Mouse (Mus musculus) layer of hippocampus, postnatal 14 days (tissue): Measurements from ENCODE around the gene Celf1. TPM values are rescaled to one million over a fixed set of nuclear protein-coding genes. Genes with fewer than 3 reads are reported as not detected.
A peak's percentile ranks its signal among the peaks of the same experiment; 100 is the strongest.

Source experiments
- DNase-seq, 2 experiments: peaks; one replicate each; pipeline ENCODE4 v3.0.0; 2021 to 2022; ENCODE audit warnings: low spot score in 2 of 2, mixed read lengths in 1 of 2
- total RNA-seq, 2 experiments: library from RNA; stranded (reverse); gene quantifications; 2 replicates each; pipeline ENCODE4 v1.2.3; 2021

Celf1 gene
- total RNA-seq, 2 experiments from 2014 or later, result 117 to 120 TPM

GRCm38 (mm10) chr2:91059376-91059775 lies 119.2 kb downstream of the Celf1 start:
- DNase-seq, result no peak

GRCm38 (mm10) chr2:91060544-91061355 lies 120.6 kb downstream of the Celf1 start:
- DNase-seq, result peak; percentile 74 to 79

GRCm38 (mm10) chr2:91061849-91062481 lies 121.8 kb downstream of the Celf1 start:
- no peak for DNase-seq

- DNase-seq, result no peak
These were observed 122.8 kb downstream of the Celf1 start for GRCm38 (mm10) chr2:91062779-91063606.

GRCm38 (mm10) chr2:91064211-91064610 lies 124.0 kb downstream of the Celf1 start:
- DNase-seq, result no peak

DNA sequence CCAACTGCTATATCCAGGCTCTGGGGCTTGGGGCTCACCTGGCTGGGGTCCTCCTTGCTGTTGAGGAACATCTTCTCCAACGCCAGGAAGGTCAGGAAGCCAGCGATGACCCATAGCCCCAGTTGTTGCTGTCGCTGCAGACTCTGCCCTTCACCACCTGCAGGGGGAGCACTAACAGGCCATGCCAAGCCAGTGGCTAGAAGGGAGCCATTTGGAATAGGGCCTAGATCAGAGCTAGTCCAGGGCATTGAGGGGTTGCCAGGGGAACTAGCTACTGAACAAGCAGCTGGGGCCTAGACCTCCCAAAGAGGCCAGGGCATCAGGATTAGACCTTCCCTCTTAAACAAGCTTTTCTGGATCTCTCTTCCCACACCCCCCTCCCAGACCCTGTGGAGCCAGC lies 125.4 kb downstream of the Celf1 start:
- DNase-seq, result peak in 1 of 2 experiments; percentile 75

- DNase-seq, result no peak
These were observed 126.3 kb downstream of the Celf1 start for GRCm38 (mm10) chr2:91066455-91066854.

GRCm38 (mm10) chr2:91068162-91068871 lies 128.1 kb downstream of the Celf1 start:
- DNase-seq, result no peak

GRCm38 (mm10) chr2:91068872-91069165 lies 128.6 kb downstream of the Celf1 start:
- no peak for DNase-seq

Other genes with a start within 250 kb of the Celf1 start
- gene Fnbp4, start 195.0 kb upstream of the Celf1 start, total RNA-seq, result 10 to 100 TPM; 58.8 to 74.5 TPM
- under 1 TPM; 0.31 to 0.88 TPM for gene Agbl2, start 157.7 kb upstream of the Celf1 start, total RNA-seq
- gene Mtch2, start 93.2 kb upstream of the Celf1 start, total RNA-seq, result 100 to 1,000 TPM; 134 to 139 TPM
- 100 to 1,000 TPM; 172 to 176 TPM for gene C1qtnf4, start 54.5 kb upstream of the Celf1 start, total RNA-seq
- 10 to 100 TPM; 31.3 to 38.8 TPM for gene Kbtbd4, start 35.6 kb upstream of the Celf1 start, total RNA-seq
- 100 to 1,000 TPM; 226 to 232 TPM for gene Ndufs3, start 35.6 kb upstream of the Celf1 start, total RNA-seq
- under 1 TPM; 0.35 to 0.43 TPM for gene Rapsn, start 95.2 kb downstream of the Celf1 start, total RNA-seq
- gene Psmc3, start 113.6 kb downstream of the Celf1 start, total RNA-seq, result 100 to 1,000 TPM; 214 to 234 TPM
- 10 to 100 TPM; 24.7 to 29.6 TPM for gene Slc39a13, start 130.0 kb downstream of the Celf1 start, total RNA-seq
- gene Spi1, start 142.0 kb downstream of the Celf1 start, total RNA-seq, result 1 to 10 TPM; 4.0 to 4.5 TPM
- under 1 TPM; 0.48 to 0.62 TPM for gene Mybpc3, start 177.8 kb downstream of the Celf1 start, total RNA-seq
- gene Madd, start 243.5 kb downstream of the Celf1 start, total RNA-seq, result 100 to 1,000 TPM; 197 to 207 TPM